Mouse (Mus musculus): ENCODE measurements at regions not wholly inside any gene's neighbourhood (a gene's known extent, or its start where the extent isn't known, plus 50 kb on each side); places are given as distances from the start of the nearest gene placed in this dataset.

- H3K27me3 ChIP-seq (ENCODE audit: low read depth, poor library complexity, severe bottlenecking) = no peaks in the 10 kb centered on the region
- H3K36me3 ChIP-seq = no peaks in the 10 kb centered on the region
- H3K9me3 ChIP-seq (replicated peaks) = no peaks in the 10 kb centered on the region
- WGBS = 87% methylated on average over 3 of the region's 3 CpGs
- H3K27ac ChIP-seq = no peak overlapping the region
- no peaks in the 10 kb centered on the region for H3K4me1 ChIP-seq
- DNase-seq (ENCODE audit: low spot score) = no peak
- H3K4me3 ChIP-seq = no peak overlapping the region
Observed at GRCm38 (mm10) chr8:128193293-128193887, 165.0 kb upstream of the Nrp1 start.

GRCm38 (mm10) chr8:128200815-128201214, 157.6 kb upstream of the Nrp1 start:
- DNase-seq (ENCODE audit: low spot score) = no peak
- WGBS = 84% methylated on average over 1 of the region's 1 CpGs

GRCm38 (mm10) chr8:128201635-128202034, 156.8 kb upstream of the Nrp1 start:
- Histone ChIP-seq H3K9me3 (replicated peaks) (no peaks in the 10 kb centered on the region), H3K36me3 (no peaks in the 10 kb centered on the region), H3K4me1 (0 out of 2 replicates have a peak, but pooled peaks cover 3% of the 10 kb centered on the region), H3K4me3 (no peak overlapping the region), H3K27me3 (ENCODE audit: low read depth, poor library complexity, severe bottlenecking) (0 out of 2 replicates have a peak, but pooled peaks cover 4% of the 10 kb centered on the region), H3K27ac (no peak overlapping the region)
- WGBS = 51% methylated on average over 4 of the region's 4 CpGs
- no peak for DNase-seq (ENCODE audit: low spot score)

More at GRCm38 (mm10) chr8:128200815-128201214, 157.6 kb upstream of the Nrp1 start:
- Histone ChIP-seq H3K9me3 (replicated peaks) (no peaks in the 10 kb centered on the region), H3K4me1 (0 out of 2 replicates have a peak, but pooled peaks cover 3% of the 10 kb centered on the region), H3K4me3 (no peak overlapping the region), H3K27ac (no peak overlapping the region), H3K27me3 (ENCODE audit: low read depth, poor library complexity, severe bottlenecking) (0 out of 2 replicates have a peak, but pooled peaks cover 4% of the 10 kb centered on the region), H3K36me3 (no peaks in the 10 kb centered on the region)

GRCm38 (mm10) chr8:128202158-128202886, 156.1 kb upstream of the Nrp1 start:
- H3K27me3 ChIP-seq (ENCODE audit: low read depth, poor library complexity, severe bottlenecking) = 0 out of 2 replicates have a peak, but pooled peaks cover 4% of the 10 kb centered on the region
- H3K4me3 ChIP-seq = no peak overlapping the region
- 80% methylated on average over 4 of the region's 4 CpGs for WGBS
- no peaks in the 10 kb centered on the region for H3K9me3 ChIP-seq (replicated peaks)
- 0 out of 2 replicates have a peak, but pooled peaks cover 8% of the 10 kb centered on the region for H3K4me1 ChIP-seq
- no peaks in the 10 kb centered on the region for H3K36me3 ChIP-seq
- no peak for DNase-seq (ENCODE audit: low spot score)
- no peak overlapping the region for H3K27ac ChIP-seq

- H3K9me3 ChIP-seq (replicated peaks) = no peaks in the 10 kb centered on the region
- H3K4me1 ChIP-seq = 0 out of 2 replicates have a peak, but pooled peaks cover 10% of the 10 kb centered on the region
- H3K27me3 ChIP-seq (ENCODE audit: low read depth, poor library complexity, severe bottlenecking) = 0 out of 2 replicates have a peak, but pooled peaks cover 1% of the 10 kb centered on the region
- WGBS = 87% methylated on average over 3 of the region's 3 CpGs
- H3K36me3 ChIP-seq = no peaks in the 10 kb centered on the region
- DNase-seq (ENCODE audit: low spot score) = no peak
- no peak overlapping the region for H3K4me3 ChIP-seq
- no peak overlapping the region for H3K27ac ChIP-seq
Observed at GRCm38 (mm10) chr8:128204803-128205202, 153.6 kb upstream of the Nrp1 start.

GRCm38 (mm10) chr8:128207138-128207537, 151.3 kb upstream of the Nrp1 start:
- Histone ChIP-seq H3K27me3 (ENCODE audit: low read depth, poor library complexity, severe bottlenecking) (no peaks in the 10 kb centered on the region), H3K27ac (no peak overlapping the region), H3K4me3 (no peak overlapping the region), H3K4me1 (0 out of 2 replicates have a peak, but pooled peaks cover 6% of the 10 kb centered on the region), H3K36me3 (no peaks in the 10 kb centered on the region), H3K9me3 (replicated peaks) (no peaks in the 10 kb centered on the region)
- no peak for DNase-seq (ENCODE audit: low spot score)

- Histone ChIP-seq H3K4me3 (no peak overlapping the region), H3K27ac (no peak overlapping the region), H3K4me1 (0 out of 2 replicates have a peak, but pooled peaks cover 6% of the 10 kb centered on the region), H3K36me3 (no peaks in the 10 kb centered on the region), H3K9me3 (replicated peaks) (no peaks in the 10 kb centered on the region), H3K27me3 (ENCODE audit: low read depth, poor library complexity, severe bottlenecking) (no peaks in the 10 kb centered on the region)
- WGBS = 80% methylated on average over 5 of the region's 5 CpGs
- DNase-seq (ENCODE audit: low spot score) = no peak
Observed at GRCm38 (mm10) chr8:128210761-128211160, 147.6 kb upstream of the Nrp1 start.

- 85% methylated on average over 3 of the region's 3 CpGs for WGBS
- Histone ChIP-seq H3K36me3 (no peaks in the 10 kb centered on the region), H3K27me3 (ENCODE audit: low read depth, poor library complexity, severe bottlenecking) (no peaks in the 10 kb centered on the region), H3K27ac (no peak overlapping the region), H3K9me3 (replicated peaks) (no peaks in the 10 kb centered on the region), H3K4me1 (0 out of 2 replicates have a peak, but pooled peaks cover 3% of the 10 kb centered on the region), H3K4me3 (no peak overlapping the region)
- DNase-seq (ENCODE audit: low spot score) = no peak
Observed at GRCm38 (mm10) chr8:128212223-128212622, 146.2 kb upstream of the Nrp1 start.

GRCm38 (mm10) chr8:128214256-128214655, 144.1 kb upstream of the Nrp1 start:
- 87% methylated on average over 2 of the region's 2 CpGs for WGBS
- H3K27ac ChIP-seq = no peak overlapping the region
- no peak for DNase-seq (ENCODE audit: low spot score)

GRCm38 (mm10) chr8:128218886-128219285, 139.5 kb upstream of the Nrp1 start:
- no peaks in the 10 kb centered on the region for H3K27me3 ChIP-seq (ENCODE audit: low read depth, poor library complexity, severe bottlenecking)
- H3K27ac ChIP-seq = no peak overlapping the region
- WGBS = 91% methylated on average over 2 of the region's 2 CpGs
- no peaks in the 10 kb centered on the region for H3K4me1 ChIP-seq
- H3K36me3 ChIP-seq = no peaks in the 10 kb centered on the region
- H3K4me3 ChIP-seq = no peak overlapping the region
- DNase-seq (ENCODE audit: low spot score) = no peak
- H3K9me3 ChIP-seq (replicated peaks) = no peaks in the 10 kb centered on the region

More at GRCm38 (mm10) chr8:128214256-128214655, 144.1 kb upstream of the Nrp1 start:
- no peaks in the 10 kb centered on the region for H3K9me3 ChIP-seq (replicated peaks)
- H3K4me3 ChIP-seq = no peak overlapping the region
- H3K27me3 ChIP-seq (ENCODE audit: low read depth, poor library complexity, severe bottlenecking) = no peaks in the 10 kb centered on the region
- H3K36me3 ChIP-seq = no peaks in the 10 kb centered on the region
- no peaks in the 10 kb centered on the region for H3K4me1 ChIP-seq

GRCm38 (mm10) chr8:128219539-128219938, 138.9 kb upstream of the Nrp1 start:
- H3K36me3 ChIP-seq = no peaks in the 10 kb centered on the region
- DNase-seq (ENCODE audit: low spot score) = no peak
- no peak overlapping the region for H3K27ac ChIP-seq
- H3K9me3 ChIP-seq (replicated peaks) = no peaks in the 10 kb centered on the region
- no peak overlapping the region for H3K4me3 ChIP-seq
- H3K27me3 ChIP-seq (ENCODE audit: low read depth, poor library complexity, severe bottlenecking) = no peaks in the 10 kb centered on the region
- no peaks in the 10 kb centered on the region for H3K4me1 ChIP-seq

GRCm38 (mm10) chr8:128223092-128223491, 135.3 kb upstream of the Nrp1 start:
- Histone ChIP-seq H3K27me3 (ENCODE audit: low read depth, poor library complexity, severe bottlenecking) (no peaks in the 10 kb centered on the region), H3K27ac (no peak overlapping the region)
- 89% methylated on average over 1 of the region's 1 CpGs for WGBS

GRCm38 (mm10) chr8:128223522-128223921, 134.9 kb upstream of the Nrp1 start:
- H3K27ac ChIP-seq = no peak overlapping the region
- DNase-seq (ENCODE audit: low spot score) = no peak
- H3K36me3 ChIP-seq = no peaks in the 10 kb centered on the region
- no peaks in the 10 kb centered on the region for H3K4me1 ChIP-seq
- H3K9me3 ChIP-seq (replicated peaks) = no peaks in the 10 kb centered on the region
- H3K27me3 ChIP-seq (ENCODE audit: low read depth, poor library complexity, severe bottlenecking) = no peaks in the 10 kb centered on the region
- H3K4me3 ChIP-seq = no peak overlapping the region

More at GRCm38 (mm10) chr8:128223092-128223491, 135.3 kb upstream of the Nrp1 start:
- no peak for DNase-seq (ENCODE audit: low spot score)
- Histone ChIP-seq H3K4me1 (no peaks in the 10 kb centered on the region), H3K36me3 (no peaks in the 10 kb centered on the region), H3K9me3 (replicated peaks) (no peaks in the 10 kb centered on the region), H3K4me3 (no peak overlapping the region)

All from limb, embryonic 10.5 days (tissue).